In genomic region chr9:85496506-85497239, GRCm38 (mm10) we compare ENCODE assay signal across 11 mouse cellular contexts.
DNase-seq lines count a peak whose midpoint lies in the region; ATAC-seq lines count a peak whose summit lies in the region.
"Had no signal": no experiment of that assay in that cellular context is flagged by ENCODE, and none has a peak within 500 bp of the region (broad histone marks: within the 10 kb centered on the region; RNA-seq: fewer than 3 reads in every experiment).

No protein-coding gene starts in this region.

- WGBS in midbrain, embryonic 10.5 days: 22% methylated on average over 8 of the region's 8 CpGs
- WGBS in midbrain, embryonic 16.5 days: 11% methylated on average over 8 of the region's 8 CpGs
- WGBS in forebrain, embryonic 12.5 days: 5% methylated on average over 8 of the region's 8 CpGs
- 55% methylated on average over 8 of the region's 8 CpGs for WGBS in intestine, embryonic 16.5 days

- H3K4me2 ChIP-seq in midbrain, embryonic 16.5 days (ENCODE audit: low read length): no peak overlapping the region
- no peak overlapping the region for H3K4me2 ChIP-seq in forebrain, embryonic 12.5 days
- H3K4me2 ChIP-seq in intestine, embryonic 16.5 days (ENCODE audit: low read depth, low read length): no peak overlapping the region

- H3K4me3 ChIP-seq in midbrain, embryonic 10.5 days: no peak overlapping the region
- H3K4me3 ChIP-seq in midbrain, embryonic 16.5 days (ENCODE audit: low read depth, low read length): no peak overlapping the region
- H3K4me3 ChIP-seq in forebrain, embryonic 12.5 days (replicated peaks): no peak overlapping the region
- no peak overlapping the region for H3K4me3 ChIP-seq in intestine, embryonic 16.5 days (ENCODE audit: low read length)

- peaks cover 15% of the 10 kb centered on the region for H3K4me1 ChIP-seq in midbrain, embryonic 10.5 days
- H3K4me1 ChIP-seq in midbrain, embryonic 16.5 days (ENCODE audit: control insufficient read depth, insufficient read depth, low read length): 0 out of 2 replicates have a peak, but pooled peaks cover 3% of the 10 kb centered on the region
- peaks cover 13% of the 10 kb centered on the region for H3K4me1 ChIP-seq in forebrain, embryonic 12.5 days
- 0 out of 2 replicates have a peak, but pooled peaks cover 5% of the 10 kb centered on the region for H3K4me1 ChIP-seq in intestine, embryonic 16.5 days (ENCODE audit: control insufficient read depth, insufficient read depth, low read length)

- peak; percentile 27 for DNase-seq in midbrain, embryonic 10.5 days (ENCODE audit: low spot score)
- DNase-seq in retina, postnatal 1 day: peak; percentile 91
- no peak for DNase-seq in frontal cortex, postnatal 10 days (ENCODE audit: low spot score in 2 of 2)
- no peak for DNase-seq in frontal cortex, postnatal 36 days (ENCODE audit: low spot score in 2 of 2)
- no peak for DNase-seq in thymus, postnatal 14 days
- DNase-seq: cerebellum, postnatal 14 days; gastrocnemius, postnatal 10 days; layer of hippocampus, postnatal 36 days had no signal

- ATAC-seq in midbrain, embryonic 16.5 days: no peak
- peak; percentile 86 for ATAC-seq in forebrain, embryonic 12.5 days (ENCODE audit: low FRiP score)
- peak; percentile 77 for ATAC-seq in intestine, embryonic 16.5 days

- H3K36me3 ChIP-seq in midbrain, embryonic 10.5 days: no peaks in the 10 kb centered on the region
- H3K36me3 ChIP-seq in midbrain, embryonic 16.5 days (ENCODE audit: control insufficient read depth, insufficient read depth, low read length): no peaks in the 10 kb centered on the region
- no peaks in the 10 kb centered on the region for H3K36me3 ChIP-seq in forebrain, embryonic 12.5 days (replicated peaks)
- no peaks in the 10 kb centered on the region for H3K36me3 ChIP-seq in intestine, embryonic 16.5 days (ENCODE audit: control insufficient read depth, insufficient read depth, low read length)

- no peak overlapping the region for H3K9ac ChIP-seq in midbrain, embryonic 16.5 days (ENCODE audit: low read depth, low read length)
- no peak overlapping the region for H3K9ac ChIP-seq in forebrain, embryonic 12.5 days
- H3K9ac ChIP-seq in intestine, embryonic 16.5 days (ENCODE audit: low read depth, low read length): no peak overlapping the region

- peaks cover 15% of the 10 kb centered on the region for H3K27me3 ChIP-seq in midbrain, embryonic 10.5 days (ENCODE audit: low read depth, poor library complexity, severe bottlenecking)
- H3K27me3 ChIP-seq in midbrain, embryonic 16.5 days (ENCODE audit: control insufficient read depth, insufficient read depth, low read depth, low read length): no peaks in the 10 kb centered on the region
- peaks cover 16% of the 10 kb centered on the region for H3K27me3 ChIP-seq in forebrain, embryonic 12.5 days
- H3K27me3 ChIP-seq in intestine, embryonic 16.5 days (replicated peaks; ENCODE audit: control insufficient read depth, insufficient read depth, low read length): no peaks in the 10 kb centered on the region

- no peak overlapping the region for H3K27ac ChIP-seq in midbrain, embryonic 10.5 days (replicated peaks)
- no peak overlapping the region for H3K27ac ChIP-seq in midbrain, embryonic 16.5 days (ENCODE audit: low read length)
- peak overlapping the region; percentile 1; the same call in 1 of the 2 replicates for H3K27ac ChIP-seq in forebrain, embryonic 12.5 days
- peak overlapping the region; percentile 0; the same call in 1 of the 2 replicates for H3K27ac ChIP-seq in intestine, embryonic 16.5 days (ENCODE audit: low read length)

- no peaks in the 10 kb centered on the region for H3K9me3 ChIP-seq in midbrain, embryonic 10.5 days (replicated peaks)
- H3K9me3 ChIP-seq in midbrain, embryonic 16.5 days (replicated peaks; ENCODE audit: control insufficient read depth, low read length, poor library complexity, severe bottlenecking): no peaks in the 10 kb centered on the region
- H3K9me3 ChIP-seq in forebrain, embryonic 12.5 days: no peaks in the 10 kb centered on the region
- no peaks in the 10 kb centered on the region for H3K9me3 ChIP-seq in intestine, embryonic 16.5 days (ENCODE audit: control insufficient read depth, low read length)

Comparison
In these comparisons a context has a peak if more than half of its experiments do, and no peak if none do; other contexts are left out.
1. DNase-seq: peak in midbrain, embryonic 10.5 days (single experiment) and retina, postnatal 1 day (single experiment); none in frontal cortex, postnatal 10 days (0 of 2), frontal cortex, postnatal 36 days (0 of 2) and thymus, postnatal 14 days (single experiment).
2. H3K27ac ChIP-seq: peak in forebrain, embryonic 12.5 days (single experiment) and intestine, embryonic 16.5 days (single experiment); none in midbrain, embryonic 10.5 days (single experiment) and midbrain, embryonic 16.5 days (single experiment).